Mouse (Mus musculus) heart, postnatal 0 days (tissue): Measurements from ENCODE around the gene Nmb.

Experiments
- CTCF ChIP-seq: IDR thresholded peaks from 2 replicates; pipeline ENCODE4 v1.5.1; 2016; ENCODE audit warnings: antibody characterized with exemption, control low read depth, low read depth
- EP300 ChIP-seq: IDR thresholded peaks from 2 replicates; pipeline ENCODE4 v1.6.1; 2016; ENCODE audit warnings: antibody characterized with exemption, low read depth

DNA sequence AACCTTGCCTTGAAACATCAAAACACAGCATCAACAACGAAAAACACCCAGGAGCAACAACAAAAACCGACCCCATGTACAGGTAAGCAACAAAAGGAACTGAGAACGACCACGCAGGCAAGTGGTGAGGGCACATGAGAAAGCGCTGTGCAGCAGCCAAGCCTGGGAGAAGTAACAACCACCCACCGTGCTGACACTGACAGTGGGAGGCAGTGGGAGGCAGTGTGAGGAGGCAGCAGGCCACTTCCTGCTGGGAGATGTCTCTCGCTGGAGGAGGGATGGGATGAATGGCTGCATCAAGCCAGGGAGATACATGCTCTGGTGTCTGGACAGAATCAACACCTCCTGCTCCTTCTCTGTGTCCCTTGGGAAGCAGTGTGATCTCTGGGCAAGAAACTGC lies 7.7 kb downstream of the Nmb start:
- TF ChIP-seq CTCF (no peak), EP300 (no peak)
